Mouse (Mus musculus): ENCODE results near the gene Ccnyl1. TPM values are rescaled to one million over a fixed set of nuclear protein-coding genes. Genes with fewer than 3 reads are reported as not detected.

Gene Ccnyl1
- polyA plus RNA-seq, 1 experiment from 2014 or later = 6.6 TPM

- Histone ChIP-seq H3K27me3 (ENCODE audit: insufficient read depth, poor library complexity, severe bottlenecking) (no peaks in the 10 kb centered on the region), H3K4me1 (replicated peaks) (no peaks in the 10 kb centered on the region), H3K4me3 (no peak overlapping the region), H3K9me3 (no peaks in the 10 kb centered on the region), H3K27ac (no peak overlapping the region), H3K36me3 (0 out of 2 replicates have a peak, but pooled peaks cover 4% of the 10 kb centered on the region)
- 66% methylated on average over 6 of the region's 6 CpGs for WGBS
- peak; percentile 17 for DNase-seq (ENCODE audit: low spot score)
Observed at GRCm38 (mm10) chr1:64676060-64676839, 14.0 kb upstream of the Ccnyl1 start.

GRCm38 (mm10) chr1:64681499-64681898 lies 8.8 kb upstream of the Ccnyl1 start:
- Histone ChIP-seq H3K27ac (no peak overlapping the region), H3K4me3 (no peak overlapping the region), H3K9me3 (no peaks in the 10 kb centered on the region), H3K4me1 (replicated peaks) (no peaks in the 10 kb centered on the region), H3K27me3 (ENCODE audit: insufficient read depth, poor library complexity, severe bottlenecking) (no peaks in the 10 kb centered on the region), H3K36me3 (peaks cover 16% of the 10 kb centered on the region; the same call in 1 of the 2 replicates)
- no peak for DNase-seq (ENCODE audit: low spot score)
- 95% methylated on average over 3 of the region's 3 CpGs for whole genome bisulfite sequencing

GRCm38 (mm10) chr1:64683039-64683438 lies 7.2 kb upstream of the Ccnyl1 start:
- Histone ChIP-seq H3K27ac (no peak overlapping the region), H3K4me1 (replicated peaks) (no peaks in the 10 kb centered on the region), H3K9me3 (no peaks in the 10 kb centered on the region), H3K27me3 (ENCODE audit: insufficient read depth, poor library complexity, severe bottlenecking) (no peaks in the 10 kb centered on the region), H3K36me3 (peaks cover 16% of the 10 kb centered on the region; the same call in 1 of the 2 replicates), H3K4me3 (no peak overlapping the region)
- WGBS = 93% methylated on average over 3 of the region's 3 CpGs
- no peak for DNase-seq (ENCODE audit: low spot score)

GRCm38 (mm10) chr1:64684440-64684839 lies 5.8 kb upstream of the Ccnyl1 start:
- peaks cover 16% of the 10 kb centered on the region; the same call in 1 of the 2 replicates for H3K36me3 ChIP-seq

GRCm38 (mm10) chr1:64688046-64688445 lies 2.2 kb upstream of the Ccnyl1 start:
- Histone ChIP-seq H3K9me3 (no peaks in the 10 kb centered on the region), H3K4me3 (no peak overlapping the region), H3K27me3 (ENCODE audit: insufficient read depth, poor library complexity, severe bottlenecking) (no peaks in the 10 kb centered on the region), H3K27ac (no peak overlapping the region), H3K4me1 (replicated peaks) (peaks cover 26% of the 10 kb centered on the region), H3K36me3 (peaks cover 10% of the 10 kb centered on the region; the same call in 1 of the 2 replicates)
- 80% methylated on average over 4 of the region's 4 CpGs for WGBS
- no peak for DNase-seq (ENCODE audit: low spot score)

More at GRCm38 (mm10) chr1:64684440-64684839, 5.8 kb upstream of the Ccnyl1 start:
- 97% methylated on average over 2 of the region's 2 CpGs for WGBS
- Histone ChIP-seq H3K27ac (no peak overlapping the region), H3K4me3 (no peak overlapping the region), H3K9me3 (no peaks in the 10 kb centered on the region), H3K4me1 (replicated peaks) (peaks cover 4% of the 10 kb centered on the region), H3K27me3 (ENCODE audit: insufficient read depth, poor library complexity, severe bottlenecking) (no peaks in the 10 kb centered on the region)
- no peak for DNase-seq (ENCODE audit: low spot score)

GRCm38 (mm10) chr1:64689561-64690212 lies 568 bp upstream of the Ccnyl1 start:
- no peaks in the 10 kb centered on the region for H3K36me3 ChIP-seq
- 34% methylated on average over 9 of the region's 9 CpGs for WGBS
- H3K4me1 ChIP-seq (replicated peaks) = peaks cover 27% of the 10 kb centered on the region
- DNase-seq (ENCODE audit: low spot score) = no peak
- H3K4me3 ChIP-seq = peak overlapping the region; percentile 86
- peak overlapping the region; percentile 93 for H3K27ac ChIP-seq
- no peaks in the 10 kb centered on the region for H3K9me3 ChIP-seq
- H3K27me3 ChIP-seq (ENCODE audit: insufficient read depth, poor library complexity, severe bottlenecking) = no peaks in the 10 kb centered on the region

GRCm38 (mm10) chr1:64691121-64691551 lies 881 bp downstream of the Ccnyl1 start:
- no peaks in the 10 kb centered on the region for H3K9me3 ChIP-seq
- H3K27ac ChIP-seq = peak overlapping the region; percentile 93
- WGBS = under 1% methylated on average over 55 of the region's 55 CpGs
- DNase-seq (ENCODE audit: low spot score) = peak; percentile 68
- H3K27me3 ChIP-seq (ENCODE audit: insufficient read depth, poor library complexity, severe bottlenecking) = no peaks in the 10 kb centered on the region
- H3K36me3 ChIP-seq = no peaks in the 10 kb centered on the region
- H3K4me3 ChIP-seq = peak overlapping the region; percentile 86
- peaks cover 27% of the 10 kb centered on the region for H3K4me1 ChIP-seq (replicated peaks)

- H3K4me1 ChIP-seq (replicated peaks) = peaks cover 27% of the 10 kb centered on the region
- peak overlapping the region; percentile 93 for H3K27ac ChIP-seq
- H3K27me3 ChIP-seq (ENCODE audit: insufficient read depth, poor library complexity, severe bottlenecking) = no peaks in the 10 kb centered on the region
- H3K9me3 ChIP-seq = no peaks in the 10 kb centered on the region
- WGBS = 3% methylated on average over 9 of the region's 9 CpGs
- DNase-seq (ENCODE audit: low spot score) = no peak
- H3K36me3 ChIP-seq = no peaks in the 10 kb centered on the region
- peak overlapping the region; percentile 86 for H3K4me3 ChIP-seq
Observed at GRCm38 (mm10) chr1:64691581-64691980, 1.3 kb downstream of the Ccnyl1 start.

- peaks cover 18% of the 10 kb centered on the region for H3K4me1 ChIP-seq (replicated peaks)
- no peak for DNase-seq (ENCODE audit: low spot score)
- no peaks in the 10 kb centered on the region for H3K36me3 ChIP-seq
- H3K27me3 ChIP-seq (ENCODE audit: insufficient read depth, poor library complexity, severe bottlenecking) = no peaks in the 10 kb centered on the region
- no peaks in the 10 kb centered on the region for H3K9me3 ChIP-seq
- no peak overlapping the region for H3K4me3 ChIP-seq
- H3K27ac ChIP-seq = no peak overlapping the region
- 84% methylated on average over 3 of the region's 3 CpGs for WGBS
Observed at GRCm38 (mm10) chr1:64695156-64695555, 4.9 kb downstream of the Ccnyl1 start.

- 84% methylated on average over 3 of the region's 3 CpGs for WGBS
Observed at GRCm38 (mm10) chr1:64701780-64702179, 11.5 kb downstream of the Ccnyl1 start.

GRCm38 (mm10) chr1:64705230-64705629 lies 15.0 kb downstream of the Ccnyl1 start:
- no peak overlapping the region for H3K27ac ChIP-seq
- no peaks in the 10 kb centered on the region for H3K4me1 ChIP-seq (replicated peaks)
- H3K36me3 ChIP-seq = peaks cover 54% of the 10 kb centered on the region
- peak; percentile 23 for DNase-seq (ENCODE audit: low spot score)
- no peaks in the 10 kb centered on the region for H3K27me3 ChIP-seq (ENCODE audit: insufficient read depth, poor library complexity, severe bottlenecking)
- no peaks in the 10 kb centered on the region for H3K9me3 ChIP-seq
- no peak overlapping the region for H3K4me3 ChIP-seq
- WGBS = 51% methylated on average over 6 of the region's 6 CpGs

More at GRCm38 (mm10) chr1:64701780-64702179, 11.5 kb downstream of the Ccnyl1 start:
- DNase-seq (ENCODE audit: low spot score) = no peak
- peaks cover 42% of the 10 kb centered on the region for H3K36me3 ChIP-seq
- H3K4me3 ChIP-seq = no peak overlapping the region
- no peaks in the 10 kb centered on the region for H3K9me3 ChIP-seq
- H3K27me3 ChIP-seq (ENCODE audit: insufficient read depth, poor library complexity, severe bottlenecking) = no peaks in the 10 kb centered on the region
- no peaks in the 10 kb centered on the region for H3K4me1 ChIP-seq (replicated peaks)
- no peak overlapping the region for H3K27ac ChIP-seq

- Histone ChIP-seq H3K27me3 (ENCODE audit: insufficient read depth, poor library complexity, severe bottlenecking) (no peaks in the 10 kb centered on the region), H3K4me3 (no peak overlapping the region), H3K36me3 (peaks cover 48% of the 10 kb centered on the region), H3K27ac (no peak overlapping the region), H3K9me3 (no peaks in the 10 kb centered on the region), H3K4me1 (replicated peaks) (no peaks in the 10 kb centered on the region)
- WGBS = 92% methylated on average over 2 of the region's 2 CpGs
- DNase-seq (ENCODE audit: low spot score) = no peak
Observed at GRCm38 (mm10) chr1:64706610-64707009, 16.4 kb downstream of the Ccnyl1 start.

- H3K36me3 ChIP-seq = peaks cover 36% of the 10 kb centered on the region
- H3K4me3 ChIP-seq = no peak overlapping the region
- H3K4me1 ChIP-seq (replicated peaks) = no peaks in the 10 kb centered on the region
- no peak for DNase-seq (ENCODE audit: low spot score)
- no peak overlapping the region for H3K27ac ChIP-seq
- no peaks in the 10 kb centered on the region for H3K27me3 ChIP-seq (ENCODE audit: insufficient read depth, poor library complexity, severe bottlenecking)
- no peaks in the 10 kb centered on the region for H3K9me3 ChIP-seq
- WGBS = 27% methylated on average over 2 of the region's 2 CpGs
Observed at GRCm38 (mm10) chr1:64709891-64710290, 19.6 kb downstream of the Ccnyl1 start.

Measured in hindbrain, embryonic 10.5 days (tissue).